Mouse (Mus musculus): ENCODE results near the gene Rbx1.
"Not testable (repeated sequence)": the region's sequence is repeated elsewhere in the genome, so short reads cannot be mapped to it uniquely, and the experiment has no call there.

- TF ChIP-seq UBTF (IDR thresholded peaks at IDR 0.05; ENCODE audit: low read depth, low read length); CTCF (conservative IDR thresholded peaks at IDR 0.05 in 1 of 2, IDR thresholded peaks at IDR 0.05 in 1 of 2; ENCODE audit: low read depth in 2 of 2, low read length in 2 of 2); POLR2A (IDR thresholded peaks at IDR 0.05; ENCODE audit: low read depth, low read length); CHD1 (IDR thresholded peaks at IDR 0.05; ENCODE audit: low read depth, low read length); RCOR1 (conservative IDR thresholded peaks at IDR 0.05; ENCODE audit: low read depth, low read length); EP300 (IDR thresholded peaks at IDR 0.05; ENCODE audit: low read length); GABPA (IDR thresholded peaks at IDR 0.05; ENCODE audit: insufficient replicate concordance, low read depth, low read length); MAFK (IDR thresholded peaks at IDR 0.05; ENCODE audit: insufficient replicate concordance, low read length); RAD21 (IDR thresholded peaks at IDR 0.05; ENCODE audit: low read depth, low read length); ZC3H11A (IDR thresholded peaks at IDR 0.05; ENCODE audit: low read depth, low read length): not testable (repeated sequence)
- peak; percentile 27; the same call in 1 of the 2 replicates for TF ChIP-seq ZNF384 (IDR thresholded peaks at IDR 0.05; ENCODE audit: low read depth, low read length)
Observed at GRCm38 (mm10) chr15:81480284-81480683, 14.2 kb downstream of the Rbx1 start.

Data from CH12.LX (cell line).